8 mouse cellular contexts compared by ENCODE assay signal in the genomic region with DNA sequence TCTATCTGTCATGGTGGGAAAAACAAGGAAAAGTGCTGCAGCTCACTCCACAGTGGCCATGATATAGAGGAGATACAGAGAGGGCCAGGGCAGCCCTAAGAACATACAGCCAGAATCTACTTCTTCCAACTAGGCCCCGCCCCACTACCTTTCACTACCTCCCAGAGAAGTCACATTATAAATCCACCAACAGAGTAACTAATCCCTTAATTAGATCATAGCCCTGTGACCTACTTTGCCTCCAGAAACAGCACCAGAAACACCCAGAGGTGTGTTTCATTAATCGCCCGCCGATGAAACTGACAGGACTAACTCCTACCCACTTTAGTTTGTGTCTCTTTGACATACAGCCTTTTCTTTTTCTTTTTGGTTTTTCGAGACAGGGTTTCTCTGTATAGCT. TPM values are rescaled to one million over a fixed set of nuclear protein-coding genes. Genes with fewer than 3 reads are reported as not detected.
DNase-seq lines count a peak whose midpoint lies in the region; ATAC-seq lines count a peak whose summit lies in the region.

No protein-coding gene starts in this region.

- H3K4me1 ChIP-seq in liver, embryonic 11.5 days (replicated peaks; ENCODE audit: control insufficient read depth, insufficient read depth, low read length): peaks cover 10% of the 10 kb centered on the region; the same call in 1 of the 2 replicates
- peaks cover 16% of the 10 kb centered on the region for H3K4me1 ChIP-seq in embryonic facial prominence, embryonic 15.5 days
- H3K4me1 ChIP-seq in limb, embryonic 12.5 days (replicated peaks): peaks cover 20% of the 10 kb centered on the region

- H3K27ac ChIP-seq in liver, embryonic 11.5 days (ENCODE audit: low read depth, low read length): no peak overlapping the region
- H3K27ac ChIP-seq in embryonic facial prominence, embryonic 15.5 days (replicated peaks): no peak overlapping the region
- H3K27ac ChIP-seq in limb, embryonic 12.5 days: no peak overlapping the region

- DNase-seq in liver, embryonic 11.5 days (ENCODE audit: low spot score): no peak
- no peak for DNase-seq in liver
- peak; percentile 40 for DNase-seq in retina, embryonic 14.5 days (ENCODE audit: low spot score)
- DNase-seq in left cerebral cortex, adult 11 months (ENCODE audit: low spot score): no peak
- no peak for DNase-seq in gastrocnemius, postnatal 36 days
- DNase-seq in spleen, postnatal 14 days (ENCODE audit: low spot score in 2 of 2): no peak

- peak overlapping the region; percentile 68 for H3K4me2 ChIP-seq in liver, embryonic 11.5 days
- H3K4me2 ChIP-seq in embryonic facial prominence, embryonic 15.5 days (replicated peaks): peak overlapping the region; percentile 68
- peak overlapping the region; percentile 82 for H3K4me2 ChIP-seq in limb, embryonic 12.5 days

- intact Hi-C loops in gastrocnemius, postnatal 36 days (cut with DNase I): no loop called here

- WGBS in liver, embryonic 11.5 days: 82% methylated on average over 5 of the region's 5 CpGs
- 68% methylated on average over 5 of the region's 5 CpGs for WGBS in embryonic facial prominence, embryonic 15.5 days
- 72% methylated on average over 5 of the region's 5 CpGs for WGBS in limb, embryonic 12.5 days

- H3K9ac ChIP-seq in liver, embryonic 11.5 days (ENCODE audit: low read depth, low read length): peak overlapping the region; percentile 89; the same call in 1 of the 2 replicates
- no peak overlapping the region for H3K9ac ChIP-seq in embryonic facial prominence, embryonic 15.5 days
- H3K9ac ChIP-seq in limb, embryonic 12.5 days (replicated peaks): no peak overlapping the region; the same call in 1 of the 2 replicates

- peak overlapping the region; percentile 95 for H3K4me3 ChIP-seq in liver, embryonic 11.5 days (ENCODE audit: low read depth, low read length)
- H3K4me3 ChIP-seq in embryonic facial prominence, embryonic 15.5 days (replicated peaks): peak overlapping the region; percentile 99
- H3K4me3 ChIP-seq in limb, embryonic 12.5 days (replicated peaks): peak overlapping the region; percentile 88

- H3K27me3 ChIP-seq in liver, embryonic 11.5 days (replicated peaks; ENCODE audit: control insufficient read depth, insufficient read depth, low read length): no peaks in the 10 kb centered on the region
- H3K27me3 ChIP-seq in embryonic facial prominence, embryonic 15.5 days: no peaks in the 10 kb centered on the region
- no peaks in the 10 kb centered on the region for H3K27me3 ChIP-seq in limb, embryonic 12.5 days

- no peak for ATAC-seq in liver, embryonic 11.5 days (replicated peaks; ENCODE audit: low FRiP score)
- ATAC-seq in embryonic facial prominence, embryonic 15.5 days (ENCODE audit: insufficient number of reproducible peaks, low FRiP score, low TSS enrichment, low read depth): no peak
- ATAC-seq in limb, embryonic 12.5 days (ENCODE audit: insufficient number of reproducible peaks, insufficient read depth, low FRiP score, low TSS enrichment, low read depth): no peak

- no peaks in the 10 kb centered on the region for H3K9me3 ChIP-seq in liver, embryonic 11.5 days (ENCODE audit: control insufficient read depth, low read length)
- H3K9me3 ChIP-seq in embryonic facial prominence, embryonic 15.5 days (replicated peaks): no peaks in the 10 kb centered on the region
- no peaks in the 10 kb centered on the region for H3K9me3 ChIP-seq in limb, embryonic 12.5 days

- H3K36me3 ChIP-seq in liver, embryonic 11.5 days (ENCODE audit: control insufficient read depth, insufficient read depth, low read length): no peaks in the 10 kb centered on the region
- H3K36me3 ChIP-seq in embryonic facial prominence, embryonic 15.5 days: peaks cover 4% of the 10 kb centered on the region; the same call in 1 of the 2 replicates
- peaks cover 12% of the 10 kb centered on the region for H3K36me3 ChIP-seq in limb, embryonic 12.5 days

RNA-seq across cellular contexts. Expression of gene Gtf2f2, which starts 1.5 kb away (rescaled TPM):
- polyA plus RNA-seq in liver, embryonic 11.5 days (2014; fragmentation: Nextera tagmentation; extraction: Ambion mirVana): 56.9 and 59.6 TPM in 2 replicates
- polyA plus RNA-seq in embryonic facial prominence, embryonic 15.5 days (2015; fragmentation: Nextera tagmentation; extraction: Ambion mirVana): 32.8 and 34.5 TPM in 2 replicates
- 52.5 and 52.8 TPM in 2 replicates for polyA plus RNA-seq in limb, embryonic 12.5 days (2016; fragmentation: Nextera tagmentation; extraction: Ambion mirVana)
- total RNA-seq in gastrocnemius, postnatal 36 days (2021): 10 to 100 TPM; 10.8 to 13.5 TPM

RNA-seq across cellular contexts. Expression of gene Kctd4, which starts 54.4 kb away (rescaled TPM):
- polyA plus RNA-seq in liver, embryonic 11.5 days (2014; fragmentation: Nextera tagmentation; extraction: Ambion mirVana): 0.41 and 0.42 TPM in 2 replicates
- polyA plus RNA-seq in embryonic facial prominence, embryonic 15.5 days (2015; fragmentation: Nextera tagmentation; extraction: Ambion mirVana): 0.85 and 1.5 TPM in 2 replicates
- 1.1 and 1.2 TPM in 2 replicates for polyA plus RNA-seq in limb, embryonic 12.5 days (2016; fragmentation: Nextera tagmentation; extraction: Ambion mirVana)
- total RNA-seq in gastrocnemius, postnatal 36 days (2021): not detected
